Mouse (Mus musculus): ENCODE measurements around the gene Prkce. TPM values are rescaled to one million over a fixed set of nuclear protein-coding genes. Genes with fewer than 3 reads are reported as not detected.

Prkce gene
- polyA plus RNA-seq, 1 experiment from 2014 or later, result 44.3 TPM

- H3K27ac ChIP-seq (ENCODE audit: low read depth, low read length), result no peak overlapping the region
- H3K4me2 ChIP-seq (ENCODE audit: low read depth, low read length), result no peak overlapping the region
- peaks cover 18% of the 10 kb centered on the region for H3K4me1 ChIP-seq (ENCODE audit: control insufficient read depth, insufficient read depth, low read length)
- H3K9me3 ChIP-seq (ENCODE audit: control insufficient read depth, low read length), result no peaks in the 10 kb centered on the region
- WGBS, result 30% methylated on average over 8 of the region's 8 CpGs
- no peaks in the 10 kb centered on the region for H3K27me3 ChIP-seq (ENCODE audit: control insufficient read depth, insufficient read depth, low read length)
- no peak for ATAC-seq (ENCODE audit: low read depth)
- H3K36me3 ChIP-seq (ENCODE audit: control insufficient read depth, insufficient read depth, low read length), result no peaks in the 10 kb centered on the region
- H3K4me3 ChIP-seq (ENCODE audit: low read depth, low read length), result no peak overlapping the region
- no peak overlapping the region for H3K9ac ChIP-seq (replicated peaks; ENCODE audit: low read depth, low read length)
Measured at GRCm38 (mm10) chr17:86414608-86415007, 247.0 kb downstream of the Prkce start.

DNA sequence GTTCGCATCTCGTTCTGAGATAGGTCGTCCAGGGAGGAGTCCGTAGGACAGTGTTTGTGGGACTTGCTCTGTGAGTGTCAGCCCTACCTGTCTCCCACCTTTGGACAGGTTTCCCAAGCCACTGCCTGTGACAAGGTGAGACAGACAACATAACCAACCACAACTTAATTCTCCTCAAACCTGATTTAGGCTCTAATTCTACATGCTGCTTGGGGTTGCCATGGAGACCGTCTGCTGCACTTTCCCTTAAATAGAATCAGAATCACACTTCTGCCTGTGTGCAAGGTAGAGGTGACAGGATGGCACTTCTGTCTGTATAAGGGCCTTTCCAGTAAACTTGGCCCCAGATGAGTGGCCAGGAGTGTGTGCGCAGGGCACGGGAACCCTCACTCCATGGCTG is 248.4 kb downstream of the Prkce start:
- Histone ChIP-seq H3K27ac (ENCODE audit: low read depth, low read length) (no peak overlapping the region), H3K36me3 (ENCODE audit: control insufficient read depth, insufficient read depth, low read length) (no peaks in the 10 kb centered on the region), H3K9me3 (ENCODE audit: control insufficient read depth, low read length) (no peaks in the 10 kb centered on the region), H3K9ac (replicated peaks; ENCODE audit: low read depth, low read length) (no peak overlapping the region), H3K27me3 (ENCODE audit: control insufficient read depth, insufficient read depth, low read length) (no peaks in the 10 kb centered on the region), H3K4me2 (ENCODE audit: low read depth, low read length) (no peak overlapping the region), H3K4me3 (ENCODE audit: low read depth, low read length) (no peak overlapping the region), H3K4me1 (ENCODE audit: control insufficient read depth, insufficient read depth, low read length) (peaks cover 11% of the 10 kb centered on the region)
- no peak for ATAC-seq (ENCODE audit: low read depth)
- 89% methylated on average over 7 of the region's 7 CpGs for WGBS

GRCm38 (mm10) chr17:86418334-86418733 is 250.7 kb downstream of the Prkce start:
- Histone ChIP-seq H3K9me3 (ENCODE audit: control insufficient read depth, low read length) (no peaks in the 10 kb centered on the region), H3K9ac (replicated peaks; ENCODE audit: low read depth, low read length) (no peak overlapping the region), H3K4me2 (ENCODE audit: low read depth, low read length) (no peak overlapping the region), H3K27me3 (ENCODE audit: control insufficient read depth, insufficient read depth, low read length) (no peaks in the 10 kb centered on the region), H3K36me3 (ENCODE audit: control insufficient read depth, insufficient read depth, low read length) (no peaks in the 10 kb centered on the region), H3K4me3 (ENCODE audit: low read depth, low read length) (no peak overlapping the region), H3K4me1 (ENCODE audit: control insufficient read depth, insufficient read depth, low read length) (peaks cover 3% of the 10 kb centered on the region), H3K27ac (ENCODE audit: low read depth, low read length) (no peak overlapping the region)
- no peak for ATAC-seq (ENCODE audit: low read depth)
- 79% methylated on average over 17 of the region's 17 CpGs for whole genome bisulfite sequencing

DNA sequence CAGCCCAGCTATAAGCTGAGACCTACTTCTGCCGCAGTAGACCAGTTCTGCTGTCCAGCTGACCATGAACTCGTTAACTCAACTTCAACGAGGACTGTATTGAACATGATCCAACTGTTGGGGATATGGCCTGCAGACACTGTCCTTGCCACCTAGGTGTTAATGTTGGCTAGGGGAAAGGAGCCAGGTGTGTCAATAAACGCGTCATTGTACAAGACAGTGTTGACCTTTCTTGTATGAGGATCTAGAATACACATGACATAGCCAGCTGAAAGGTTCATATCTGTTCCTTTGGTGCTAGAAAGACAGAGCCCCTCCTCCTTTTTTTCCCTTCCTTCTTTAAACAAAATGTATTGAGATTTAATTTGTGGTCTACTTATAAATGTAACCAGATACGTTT is 251.6 kb downstream of the Prkce start:
- peaks cover 3% of the 10 kb centered on the region for H3K4me1 ChIP-seq (ENCODE audit: control insufficient read depth, insufficient read depth, low read length)
- H3K27ac ChIP-seq (ENCODE audit: low read depth, low read length), result no peak overlapping the region
- H3K4me2 ChIP-seq (ENCODE audit: low read depth, low read length), result no peak overlapping the region
- H3K27me3 ChIP-seq (ENCODE audit: control insufficient read depth, insufficient read depth, low read length), result no peaks in the 10 kb centered on the region
- no peak for ATAC-seq (ENCODE audit: low read depth)
- 91% methylated on average over 6 of the region's 6 CpGs for WGBS
- no peak overlapping the region for H3K4me3 ChIP-seq (ENCODE audit: low read depth, low read length)
- H3K36me3 ChIP-seq (ENCODE audit: control insufficient read depth, insufficient read depth, low read length), result no peaks in the 10 kb centered on the region
- H3K9ac ChIP-seq (replicated peaks; ENCODE audit: low read depth, low read length), result no peak overlapping the region
- H3K9me3 ChIP-seq (ENCODE audit: control insufficient read depth, low read length), result no peaks in the 10 kb centered on the region

DNA sequence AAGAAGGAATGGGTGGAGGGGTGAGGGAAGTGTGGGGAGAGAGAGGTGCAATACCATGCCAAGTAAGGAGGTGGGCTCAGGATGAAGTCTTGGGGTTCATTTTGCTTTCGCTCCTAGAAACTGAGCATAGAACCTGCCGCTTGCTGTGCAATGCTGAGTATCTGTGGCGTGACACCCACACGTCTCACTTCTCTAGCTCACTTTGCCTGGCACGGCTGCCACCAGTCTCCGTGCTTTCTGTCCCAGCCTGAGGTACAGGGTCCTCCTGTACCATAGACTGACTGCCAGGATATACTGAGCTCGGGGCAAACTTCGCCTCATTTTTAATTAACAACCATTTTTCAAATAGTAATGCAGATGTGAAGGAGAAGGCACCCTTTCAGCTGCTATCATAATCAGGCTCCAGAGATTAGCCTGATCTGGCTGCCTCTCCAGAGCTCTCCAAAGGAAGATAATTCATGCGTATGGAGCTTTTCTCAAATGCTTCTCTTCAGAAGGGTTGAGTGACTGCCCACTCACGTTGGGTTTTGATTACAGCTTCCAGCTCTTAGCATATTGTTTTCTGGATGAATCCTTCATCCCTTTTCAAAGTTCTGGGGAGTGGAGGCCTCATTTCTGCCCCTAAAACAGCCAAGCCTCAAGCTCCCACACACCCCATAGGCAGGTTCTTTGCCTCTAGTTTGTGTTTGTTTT is 253.2 kb downstream of the Prkce start:
- H3K4me1 ChIP-seq (ENCODE audit: control insufficient read depth, insufficient read depth, low read length), result no peaks in the 10 kb centered on the region
- no peaks in the 10 kb centered on the region for H3K36me3 ChIP-seq (ENCODE audit: control insufficient read depth, insufficient read depth, low read length)
- no peak overlapping the region for H3K27ac ChIP-seq (ENCODE audit: low read depth, low read length)
- no peaks in the 10 kb centered on the region for H3K27me3 ChIP-seq (ENCODE audit: control insufficient read depth, insufficient read depth, low read length)
- WGBS, result 76% methylated on average over 10 of the region's 10 CpGs
- H3K4me2 ChIP-seq (ENCODE audit: low read depth, low read length), result no peak overlapping the region
- no peak for ATAC-seq (ENCODE audit: low read depth)
- no peak overlapping the region for H3K4me3 ChIP-seq (ENCODE audit: low read depth, low read length)
- no peaks in the 10 kb centered on the region for H3K9me3 ChIP-seq (ENCODE audit: control insufficient read depth, low read length)
- no peak overlapping the region for H3K9ac ChIP-seq (replicated peaks; ENCODE audit: low read depth, low read length)

GRCm38 (mm10) chr17:86422023-86422422 is 254.4 kb downstream of the Prkce start:
- Histone ChIP-seq H3K4me1 (ENCODE audit: control insufficient read depth, insufficient read depth, low read length) (no peaks in the 10 kb centered on the region), H3K4me2 (ENCODE audit: low read depth, low read length) (no peak overlapping the region), H3K9ac (replicated peaks; ENCODE audit: low read depth, low read length) (no peak overlapping the region), H3K4me3 (ENCODE audit: low read depth, low read length) (no peak overlapping the region), H3K27me3 (ENCODE audit: control insufficient read depth, insufficient read depth, low read length) (no peaks in the 10 kb centered on the region), H3K9me3 (ENCODE audit: control insufficient read depth, low read length) (no peaks in the 10 kb centered on the region), H3K27ac (ENCODE audit: low read depth, low read length) (no peak overlapping the region), H3K36me3 (ENCODE audit: control insufficient read depth, insufficient read depth, low read length) (no peaks in the 10 kb centered on the region)
- no peak for ATAC-seq (ENCODE audit: low read depth)
- 87% methylated on average over 4 of the region's 4 CpGs for WGBS

GRCm38 (mm10) chr17:86429877-86430276 is 262.3 kb downstream of the Prkce start:
- Histone ChIP-seq H3K4me2 (ENCODE audit: low read depth, low read length) (no peak overlapping the region), H3K27me3 (ENCODE audit: control insufficient read depth, insufficient read depth, low read length) (no peaks in the 10 kb centered on the region), H3K9me3 (ENCODE audit: control insufficient read depth, low read length) (no peaks in the 10 kb centered on the region), H3K36me3 (ENCODE audit: control insufficient read depth, insufficient read depth, low read length) (no peaks in the 10 kb centered on the region), H3K4me3 (ENCODE audit: low read depth, low read length) (no peak overlapping the region), H3K27ac (ENCODE audit: low read depth, low read length) (no peak overlapping the region), H3K9ac (replicated peaks; ENCODE audit: low read depth, low read length) (no peak overlapping the region), H3K4me1 (ENCODE audit: control insufficient read depth, insufficient read depth, low read length) (no peaks in the 10 kb centered on the region)
- no peak for ATAC-seq (ENCODE audit: low read depth)
- WGBS, result 92% methylated on average over 6 of the region's 6 CpGs

GRCm38 (mm10) chr17:86433117-86433516 is 265.5 kb downstream of the Prkce start:
- Histone ChIP-seq H3K36me3 (ENCODE audit: control insufficient read depth, insufficient read depth, low read length) (no peaks in the 10 kb centered on the region), H3K4me3 (ENCODE audit: low read depth, low read length) (no peak overlapping the region), H3K27ac (ENCODE audit: low read depth, low read length) (no peak overlapping the region), H3K27me3 (ENCODE audit: control insufficient read depth, insufficient read depth, low read length) (no peaks in the 10 kb centered on the region), H3K9me3 (ENCODE audit: control insufficient read depth, low read length) (no peaks in the 10 kb centered on the region), H3K4me1 (ENCODE audit: control insufficient read depth, insufficient read depth, low read length) (no peaks in the 10 kb centered on the region), H3K4me2 (ENCODE audit: low read depth, low read length) (no peak overlapping the region), H3K9ac (replicated peaks; ENCODE audit: low read depth, low read length) (no peak overlapping the region)
- WGBS, result 77% methylated on average over 2 of the region's 2 CpGs
- no peak for ATAC-seq (ENCODE audit: low read depth)

DNA sequence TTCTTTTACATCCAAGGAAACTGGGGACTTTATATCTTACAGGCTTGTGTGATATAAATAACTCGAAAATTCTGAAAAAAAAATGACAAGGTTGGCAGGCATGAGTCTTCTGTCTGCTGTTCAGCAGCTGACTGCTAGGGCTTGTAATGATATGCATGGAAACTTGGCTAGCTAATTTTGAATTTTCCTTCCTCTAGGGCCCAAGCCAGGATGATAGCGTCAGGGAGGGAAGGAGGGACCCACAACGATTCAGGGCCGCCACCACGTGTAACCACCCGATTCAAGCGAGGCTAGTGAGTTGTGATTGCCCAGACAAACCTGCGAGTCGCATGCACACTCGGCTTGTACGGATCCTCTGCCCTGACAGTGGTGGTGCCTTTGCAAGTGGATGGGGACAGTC is 266.2 kb downstream of the Prkce start:
- Histone ChIP-seq H3K4me3 (ENCODE audit: low read depth, low read length) (no peak overlapping the region), H3K27ac (ENCODE audit: low read depth, low read length) (no peak overlapping the region), H3K4me1 (ENCODE audit: control insufficient read depth, insufficient read depth, low read length) (no peaks in the 10 kb centered on the region), H3K4me2 (ENCODE audit: low read depth, low read length) (no peak overlapping the region), H3K9ac (replicated peaks; ENCODE audit: low read depth, low read length) (no peak overlapping the region), H3K9me3 (ENCODE audit: control insufficient read depth, low read length) (no peaks in the 10 kb centered on the region), H3K27me3 (ENCODE audit: control insufficient read depth, insufficient read depth, low read length) (no peaks in the 10 kb centered on the region), H3K36me3 (ENCODE audit: control insufficient read depth, insufficient read depth, low read length) (no peaks in the 10 kb centered on the region)
- WGBS, result 90% methylated on average over 11 of the region's 11 CpGs
- no peak for ATAC-seq (ENCODE audit: low read depth)

Measured in neural tube, embryonic 14.5 days (tissue).